Mouse (Mus musculus) lung, postnatal 0 days (tissue): ENCODE measurements around the gene Wipi1.

Experiments used
- CTCF ChIP-seq: IDR thresholded peaks from 2 replicates; pipeline ENCODE4 v1.5.1; 2016; ENCODE audit warnings: antibody characterized with exemption, mild to moderate bottlenecking
- EP300 ChIP-seq: IDR thresholded peaks from 2 replicates; pipeline ENCODE4 v1.6.1; 2016; ENCODE audit warnings: antibody characterized with exemption, mild to moderate bottlenecking, control low read depth

DNA sequence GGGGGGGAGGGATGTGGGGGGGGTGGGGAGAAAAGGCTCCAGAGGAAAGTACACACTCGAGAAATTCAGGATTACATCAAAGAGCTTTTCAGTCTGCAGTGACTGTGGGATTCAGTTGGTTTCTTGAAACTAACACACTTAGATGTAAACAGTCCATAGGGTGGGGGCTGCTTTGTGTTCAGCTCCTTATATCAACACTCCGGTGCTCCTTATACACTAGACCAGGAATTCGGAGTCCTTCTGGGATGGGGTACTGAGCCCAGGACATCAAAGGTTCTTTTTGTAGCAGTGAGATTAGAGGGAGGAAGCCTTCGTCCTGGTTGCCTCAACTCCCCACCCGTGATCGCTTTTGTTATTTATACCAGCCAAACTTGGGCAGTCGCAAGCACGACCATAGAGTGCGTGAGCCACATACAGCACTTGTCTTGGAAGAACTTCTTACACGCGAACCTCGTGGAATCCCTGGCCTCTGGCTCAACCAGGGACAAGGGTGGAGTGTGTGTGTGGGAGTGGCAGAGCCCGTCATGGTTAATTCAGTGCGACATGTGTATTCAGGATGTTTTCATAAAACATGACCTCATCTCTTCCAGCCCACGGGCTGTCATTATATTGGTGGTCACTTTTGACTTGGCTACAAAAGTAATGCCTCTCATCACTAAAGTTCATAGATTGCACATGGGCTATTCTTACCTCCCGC is 65.3 kb downstream of the Wipi1 start:
- TF ChIP-seq CTCF (no peak), EP300 (no peak)
